In genomic region chr11:23256194-23256802, GRCm38 (mm10) we compare ENCODE assay signal across 8 mouse cellular contexts. TPM values are rescaled to one million over a fixed set of nuclear protein-coding genes. Genes with fewer than 3 reads are reported as not detected.
DNase-seq lines count a peak whose midpoint lies in the region; ATAC-seq and TF ChIP-seq lines count a peak whose summit lies in the region.

No protein-coding gene starts in this region.

- H3K36me3 ChIP-seq in heart, embryonic 11.5 days (ENCODE audit: control insufficient read depth, insufficient read depth, low read length): no peaks in the 10 kb centered on the region
- H3K36me3 ChIP-seq in G1E (replicated peaks): peaks cover 27% of the 10 kb centered on the region
- no peaks in the 10 kb centered on the region for H3K36me3 ChIP-seq in hindbrain, embryonic 11.5 days (ENCODE audit: control insufficient read depth, insufficient read depth, low read length)

- no peak for TF ChIP-seq CTCF in G1E (IDR thresholded peaks at IDR 0.05; ENCODE audit: low read depth, low read length)

- peaks cover 17% of the 10 kb centered on the region for H3K4me1 ChIP-seq in heart, embryonic 11.5 days (ENCODE audit: control insufficient read depth, insufficient read depth, low read length)
- peaks cover 41% of the 10 kb centered on the region for H3K4me1 ChIP-seq in G1E (ENCODE audit: insufficient read depth, low read depth, low read length)
- H3K4me1 ChIP-seq in hindbrain, embryonic 11.5 days (replicated peaks; ENCODE audit: control insufficient read depth, insufficient read depth, low read length): 0 out of 2 replicates have a peak, but pooled peaks cover 2% of the 10 kb centered on the region

- ATAC-seq in heart, embryonic 11.5 days (replicated peaks; ENCODE audit: insufficient number of reproducible peaks, low FRiP score, low TSS enrichment): peak; percentile 1; the same call in 1 of the 2 replicates
- no peak for ATAC-seq in G1E (ENCODE audit: extremely low read depth, insufficient number of reproducible peaks, low FRiP score, poor library complexity, severe bottlenecking)
- peak; percentile 58 for ATAC-seq in hindbrain, embryonic 11.5 days (ENCODE audit: low FRiP score)
- ATAC-seq in activated CD4-positive, CD25-positive, alpha-beta regulatory T cell, adult 4 months: no peak

- intact Hi-C loops in heart, postnatal 10 days (cut with DNase I): loop anchor here (1.0 to 5.0 kb wide), 6 partner anchors 44 to 624 kb away; partner anchors contain the start of genes Cct4 and Fam161a

- no peaks in the 10 kb centered on the region for H3K27me3 ChIP-seq in heart, embryonic 11.5 days (ENCODE audit: control insufficient read depth, insufficient read depth, low read length)
- H3K27me3 ChIP-seq in G1E (ENCODE audit: insufficient read depth, low read length): no peaks in the 10 kb centered on the region
- H3K27me3 ChIP-seq in hindbrain, embryonic 11.5 days (ENCODE audit: control insufficient read depth, insufficient read depth, low read length): no peaks in the 10 kb centered on the region

- H3K27ac ChIP-seq in heart, embryonic 11.5 days (ENCODE audit: low read depth, low read length): peak overlapping the region; percentile 100
- peak overlapping the region; percentile 99 for H3K27ac ChIP-seq in hindbrain, embryonic 11.5 days (ENCODE audit: low read depth, low read length)

- 0% methylated on average over 42 of the region's 51 CpGs for WGBS in heart, embryonic 11.5 days (ENCODE audit: insufficient replicate concordance)
- WGBS in hindbrain, embryonic 11.5 days: under 1% methylated on average over 50 of the region's 51 CpGs

- H3K4me3 ChIP-seq in heart, embryonic 11.5 days (ENCODE audit: low read depth, low read length): peak overlapping the region; percentile 99
- H3K4me3 ChIP-seq in G1E (ENCODE audit: low read depth, low read length): peak overlapping the region; percentile 98
- peak overlapping the region; percentile 84 for H3K4me3 ChIP-seq in hindbrain, embryonic 11.5 days (ENCODE audit: low read depth, low read length)

- peak overlapping the region; percentile 100 for H3K9ac ChIP-seq in heart, embryonic 11.5 days (ENCODE audit: low read depth, low read length)
- peak overlapping the region; percentile 97 for H3K9ac ChIP-seq in hindbrain, embryonic 11.5 days (ENCODE audit: low read depth, low read length)

- no peak for DNase-seq in heart, postnatal 10 days
- peak; percentile 28 for DNase-seq in G1E (ENCODE audit: low spot score)
- no peak for DNase-seq in hindbrain, embryonic 11.5 days (ENCODE audit: low spot score)
- DNase-seq in lung, postnatal 36 days: peak; percentile 39
- DNase-seq in gastrocnemius, postnatal 4 days (ENCODE audit: low spot score in 2 of 2): no peak
- no peak for DNase-seq in left cerebral cortex, adult 11 months (ENCODE audit: low spot score)

- no peaks in the 10 kb centered on the region for H3K9me3 ChIP-seq in heart, embryonic 11.5 days (replicated peaks; ENCODE audit: control insufficient read depth, low read length)
- no peaks in the 10 kb centered on the region for H3K9me3 ChIP-seq in G1E (replicated peaks)
- H3K9me3 ChIP-seq in hindbrain, embryonic 11.5 days (ENCODE audit: control insufficient read depth, low read length): no peaks in the 10 kb centered on the region

- peak overlapping the region; percentile 96 for H3K4me2 ChIP-seq in heart, embryonic 11.5 days
- H3K4me2 ChIP-seq in hindbrain, embryonic 11.5 days (replicated peaks; ENCODE audit: low read depth, low read length): peak overlapping the region; percentile 81

RNA-seq across cellular contexts. Expression of gene Xpo1, which starts 0.5 kb away (rescaled TPM):
- polyA plus RNA-seq in heart, embryonic 11.5 days (2014; fragmentation: Nextera tagmentation; extraction: Ambion mirVana): 84.1 and 93.7 TPM in 2 replicates
- 10 to 100 TPM; 45.1 to 62.0 TPM for total RNA-seq in heart, postnatal 10 days (2021)
- total RNA-seq in G1E (2014; fragmentation: Nextera tagmentation) (213 and 219 TPM in 2 replicates), G1E (2017) (281 and 334 TPM in 2 replicates)
- polyA plus RNA-seq in G1E (2012): 31.2 and 34.3 TPM in 2 replicates
- polyA plus RNA-seq in hindbrain, embryonic 11.5 days (2014; fragmentation: Nextera tagmentation; extraction: Ambion mirVana): 148 and 161 TPM in 2 replicates
- 10 to 100 TPM; 66.9 to 71.4 TPM for total RNA-seq in gastrocnemius, postnatal 4 days (2021)
- polyA plus RNA-seq in activated CD4-positive, CD25-positive, alpha-beta regulatory T cell, adult 4 months (2017; shearing (Covaris generic)): 10 to 100 TPM; 43.2 to 44.2 TPM

RNA-seq across cellular contexts. Expression of gene Usp34, which starts 50.4 kb away (rescaled TPM):
- polyA plus RNA-seq in heart, embryonic 11.5 days (2014; fragmentation: Nextera tagmentation; extraction: Ambion mirVana): 23.7 and 26.8 TPM in 2 replicates
- total RNA-seq in heart, postnatal 10 days (2021): 10 to 100 TPM; 49.6 to 54.3 TPM
- total RNA-seq in G1E (2014; fragmentation: Nextera tagmentation) (148 and 165 TPM in 2 replicates), G1E (2017) (52.0 and 54.8 TPM in 2 replicates)
- polyA plus RNA-seq in G1E (2012): 1.3 and 2.5 TPM in 2 replicates
- polyA plus RNA-seq in hindbrain, embryonic 11.5 days (2014; fragmentation: Nextera tagmentation; extraction: Ambion mirVana): 37.9 and 48.3 TPM in 2 replicates
- 10 to 100 TPM; 51.7 to 53.9 TPM for total RNA-seq in gastrocnemius, postnatal 4 days (2021)
- polyA plus RNA-seq in activated CD4-positive, CD25-positive, alpha-beta regulatory T cell, adult 4 months (2017; shearing (Covaris generic)): 10 to 100 TPM; 34.0 to 43.9 TPM

Comparison
In these comparisons a context has a peak if more than half of its experiments do, and no peak if none do; other contexts are left out.
1. ATAC-seq: peak in heart, embryonic 11.5 days (single experiment) and hindbrain, embryonic 11.5 days (single experiment); none in G1E (single experiment) and activated CD4-positive, CD25-positive, alpha-beta regulatory T cell, adult 4 months (single experiment).
2. DNase-seq: peak in G1E (single experiment) and lung, postnatal 36 days (single experiment); none in heart, postnatal 10 days (0 of 2), hindbrain, embryonic 11.5 days (single experiment), gastrocnemius, postnatal 4 days (0 of 2) and left cerebral cortex, adult 11 months (single experiment).
3. Peak in every context shown above with its lines, with median percentiles within 50 percentile points of each other: H3K4me3 ChIP-seq.